Mouse (Mus musculus): Measurements from ENCODE around the gene Nkpd1.

Nkpd1 gene

GRCm38 (mm10) chr7:19517652-19518365, at the start of gene Nkpd1:
TSS of gene Nkpd1 (plus strand) at chr7:19517838.
- peak; percentile 37 for DNase-seq (ENCODE audit: inconsistent ontology term)

GRCm38 (mm10) chr7:19468279-19468678, 49.4 kb upstream of the Nkpd1 start:
- no peak for DNase-seq (ENCODE audit: inconsistent ontology term)

- no peak for DNase-seq (ENCODE audit: inconsistent ontology term)
Measured at GRCm38 (mm10) chr7:19469404-19469803, 48.2 kb upstream of the Nkpd1 start.

- DNase-seq (ENCODE audit: inconsistent ontology term), result no peak
Measured at GRCm38 (mm10) chr7:19470308-19470707, 47.3 kb upstream of the Nkpd1 start.

- no peak for DNase-seq (ENCODE audit: inconsistent ontology term)
Measured at GRCm38 (mm10) chr7:19472403-19472802, 45.2 kb upstream of the Nkpd1 start.

GRCm38 (mm10) chr7:19473875-19474443, 43.7 kb upstream of the Nkpd1 start:
- peak; percentile 81 for DNase-seq (ENCODE audit: inconsistent ontology term)

- DNase-seq (ENCODE audit: inconsistent ontology term), result no peak
Measured at GRCm38 (mm10) chr7:19477084-19477483, 40.6 kb upstream of the Nkpd1 start.

- no peak for DNase-seq (ENCODE audit: inconsistent ontology term)
Measured at GRCm38 (mm10) chr7:19477624-19478384, 39.8 kb upstream of the Nkpd1 start.

- DNase-seq (ENCODE audit: inconsistent ontology term), result no peak
Measured at GRCm38 (mm10) chr7:19483281-19483680, 34.4 kb upstream of the Nkpd1 start.

- DNase-seq (ENCODE audit: inconsistent ontology term), result no peak
Measured at GRCm38 (mm10) chr7:19485488-19485887, 32.1 kb upstream of the Nkpd1 start.

GRCm38 (mm10) chr7:19486549-19486948, 31.1 kb upstream of the Nkpd1 start:
- no peak for DNase-seq (ENCODE audit: inconsistent ontology term)

GRCm38 (mm10) chr7:19489525-19489924, 28.1 kb upstream of the Nkpd1 start:
- DNase-seq (ENCODE audit: inconsistent ontology term), result no peak

GRCm38 (mm10) chr7:19491731-19492130, 25.9 kb upstream of the Nkpd1 start:
- DNase-seq (ENCODE audit: inconsistent ontology term), result peak; percentile 26

GRCm38 (mm10) chr7:19494751-19495474, 22.7 kb upstream of the Nkpd1 start:
- no peak for DNase-seq (ENCODE audit: inconsistent ontology term)

GRCm38 (mm10) chr7:19495521-19496213, 22.0 kb upstream of the Nkpd1 start:
- DNase-seq (ENCODE audit: inconsistent ontology term), result no peak

- no peak for DNase-seq (ENCODE audit: inconsistent ontology term)
Measured at GRCm38 (mm10) chr7:19496214-19496555, 21.5 kb upstream of the Nkpd1 start.

- DNase-seq (ENCODE audit: inconsistent ontology term), result no peak
Measured at GRCm38 (mm10) chr7:19498326-19498725, 19.3 kb upstream of the Nkpd1 start.

GRCm38 (mm10) chr7:19500420-19501363, 16.9 kb upstream of the Nkpd1 start:
- no peak for DNase-seq (ENCODE audit: inconsistent ontology term)

GRCm38 (mm10) chr7:19501658-19502057, 16.0 kb upstream of the Nkpd1 start:
- no peak for DNase-seq (ENCODE audit: inconsistent ontology term)

- DNase-seq (ENCODE audit: inconsistent ontology term), result peak; percentile 37
Measured at GRCm38 (mm10) chr7:19503481-19504068, 14.1 kb upstream of the Nkpd1 start.
